Mouse (Mus musculus): ENCODE measurements around the gene Pcsk5.

Gene Pcsk5

GRCm38 (mm10) chr19:17393841-17394591 lies 443.4 kb downstream of the Pcsk5 start, which contains the start of gene Rfk:
TSS of gene Rfk (plus strand) at chr19:17394043.
- DNase-seq (ENCODE audit: low spot score): peak; percentile 94

- DNase-seq (ENCODE audit: low spot score): no peak
These were observed 444.6 kb downstream of the Pcsk5 start for GRCm38 (mm10) chr19:17392866-17393265.

GRCm38 (mm10) chr19:17388404-17388803 lies 449.0 kb downstream of the Pcsk5 start:
- no peak for DNase-seq (ENCODE audit: low spot score)

- no peak for DNase-seq (ENCODE audit: low spot score)
These were observed 451.0 kb downstream of the Pcsk5 start for GRCm38 (mm10) chr19:17386424-17386823.

GRCm38 (mm10) chr19:17385426-17385825 lies 452.0 kb downstream of the Pcsk5 start:
- DNase-seq (ENCODE audit: low spot score): no peak

GRCm38 (mm10) chr19:17385022-17385421 lies 452.4 kb downstream of the Pcsk5 start:
- DNase-seq (ENCODE audit: low spot score): no peak

GRCm38 (mm10) chr19:17382807-17383397 lies 454.5 kb downstream of the Pcsk5 start:
- DNase-seq (ENCODE audit: low spot score): no peak

Measured in spleen, adult 12 weeks (tissue).